8 mouse cellular contexts compared by ENCODE assay signal in the genomic region with DNA sequence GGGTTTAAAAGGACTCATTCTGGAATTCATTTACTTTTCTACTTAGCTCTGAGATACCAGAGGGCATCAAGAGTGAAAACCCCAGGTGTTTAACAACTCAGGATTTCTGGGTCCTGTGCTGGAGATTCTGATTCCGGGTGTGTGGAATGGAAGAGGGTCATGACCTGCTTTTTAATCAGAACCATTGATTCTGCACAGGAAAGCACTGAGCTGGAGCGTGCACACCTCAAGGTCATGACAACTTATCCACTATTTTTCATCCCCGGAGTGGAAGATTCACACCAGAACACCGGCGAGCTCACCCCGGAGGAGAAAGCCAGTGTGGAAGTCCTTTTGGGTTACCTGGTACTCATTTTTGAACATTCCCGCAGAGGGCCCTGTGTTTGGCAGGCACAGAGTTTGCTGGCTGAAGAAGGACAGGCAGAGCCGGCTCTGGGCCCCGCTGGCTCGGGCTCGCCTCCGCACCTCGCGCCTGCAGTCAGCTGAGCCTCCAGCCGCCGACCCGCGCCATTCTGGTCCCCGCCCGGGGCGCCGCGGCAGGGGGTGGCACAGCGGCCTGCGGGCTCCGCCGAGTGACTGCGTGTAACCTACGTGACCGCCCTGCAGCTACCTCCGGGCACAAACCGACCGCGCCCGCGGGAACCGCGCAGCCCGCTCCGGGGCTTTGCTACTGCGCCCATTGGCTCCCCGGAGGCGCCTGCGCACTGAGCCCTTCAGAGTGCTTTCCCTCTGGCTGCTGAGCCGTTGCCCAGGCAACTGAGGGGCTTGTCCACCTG. TPM values are rescaled to one million over a fixed set of nuclear protein-coding genes. Genes with fewer than 3 reads are reported as not detected.
DNase-seq lines count a peak whose midpoint lies in the region; ATAC-seq lines count a peak whose summit lies in the region.

Gene 4930452B06Rik, minus strand, starts transcription at position 605 of the 776 bp plus-strand sequence.

- H3K4me3 ChIP-seq in hindbrain, embryonic 16.5 days (ENCODE audit: low read length) = peak within 1 kb of the TSS; percentile 86

- H3K27me3 ChIP-seq in hindbrain, embryonic 16.5 days (replicated peaks; ENCODE audit: control insufficient read depth, insufficient read depth, low read length) = no peaks in the 10 kb centered on the region

- peak; percentile 42 for DNase-seq in T-cell, adult 2 months (ENCODE audit: low spot score)
- peak; percentile 77 to 86 for DNase-seq in cerebellum, postnatal 25 days
- DNase-seq in frontal cortex, postnatal 36 days (ENCODE audit: low spot score in 2 of 2) = peak; percentile 84 to 87
- peak; percentile 60 for DNase-seq in left cerebral cortex, adult 11 months (ENCODE audit: low spot score)
- DNase-seq in lung, postnatal 14 days = peak; percentile 79
- peak; percentile 91 to 92 for DNase-seq in right cerebral cortex, postnatal 10 days (ENCODE audit: low spot score in 2 of 2)
- peak; percentile 66 to 79 for DNase-seq in urinary bladder, postnatal 36 days (ENCODE audit: low spot score in 2 of 2)

- H3K36me3 ChIP-seq in hindbrain, embryonic 16.5 days (ENCODE audit: control insufficient read depth, insufficient read depth, low read length) = no peaks in the 10 kb centered on the region

- no peaks in the 10 kb centered on the region for H3K9me3 ChIP-seq in hindbrain, embryonic 16.5 days (ENCODE audit: control insufficient read depth, low read length)

- peak; percentile 99 for ATAC-seq in hindbrain, embryonic 16.5 days

- H3K27ac ChIP-seq in hindbrain, embryonic 16.5 days (ENCODE audit: low read depth, low read length) = peak within 1 kb of the TSS; percentile 68

- H3K4me1 ChIP-seq in hindbrain, embryonic 16.5 days (ENCODE audit: control insufficient read depth, insufficient read depth, low read depth, low read length) = peaks cover 10% of the 10 kb centered on the region; the same call in 1 of the 2 replicates

- H3K9ac ChIP-seq in hindbrain, embryonic 16.5 days (ENCODE audit: low read depth, low read length) = peak within 1 kb of the TSS; percentile 91

- WGBS in hindbrain, embryonic 16.5 days = under 1% methylated on average over 39 of the region's 45 CpGs

- H3K4me2 ChIP-seq in hindbrain, embryonic 16.5 days (ENCODE audit: low read length) = peak within 1 kb of the TSS; percentile 91

RNA-seq across cellular contexts. Expression of gene 4930452B06Rik, which starts in this region (rescaled TPM):
- 8.0 TPM in 2 replicates for polyA plus RNA-seq in hindbrain, embryonic 16.5 days (2015; fragmentation: Nextera tagmentation; extraction: Ambion mirVana)

Comparison
In these comparisons a context has a peak if more than half of its experiments do, and no peak if none do; other contexts are left out.
1. Peak in every context shown above with its lines: DNase-seq, ATAC-seq, H3K4me3 ChIP-seq and H3K27ac ChIP-seq.